Mouse (Mus musculus) ovary, adult 2 months (tissue): ENCODE results near the gene C1galt1. TPM values are rescaled to one million over a fixed set of nuclear protein-coding genes. Genes with fewer than 3 reads are reported as not detected.

Experiments used
- polyA plus RNA-seq: library from polyadenylated mRNA; depleted of rRNA; stranded (reverse); fragments of >200 nt; gene quantifications from 2 replicates; pipeline ENCODE4 v1.2.3, GENCODE M21; 2012; rRNA removed

C1galt1 gene
- 3.2 and 4.4 TPM in 2 replicates for polyA plus RNA-seq

GRCm38 (mm10) chr6:7844802-7845679 lies at the start of gene C1galt1:
TSS of gene C1galt1 (plus strand) at chr6:7844842.

Other genes with a start within 250 kb of the C1galt1 start
- gene Asns, start 151.6 kb upstream of the C1galt1 start, polyA plus RNA-seq = 12.3 and 15.1 TPM in 2 replicates